Mouse (Mus musculus) left cerebral cortex, adult 8-10 months (tissue): ENCODE results near the gene Fam172a. TPM values are rescaled to one million over a fixed set of nuclear protein-coding genes. Genes with fewer than 3 reads are reported as not detected.

Experiments used
- DNase-seq, 2 experiments: peaks; one replicate each; pipeline ENCODE4 v3.0.0; 2022; ENCODE audit warnings: low spot score in 2 of 2
- total RNA-seq, 4 experiments: library from RNA; stranded (reverse); gene quantifications; 2 replicates each; pipeline ENCODE4 v1.2.4; 2022

Fam172a gene
- total RNA-seq, 4 experiments from 2014 or later, result 38.9 to 42.8 (median 40.4) TPM

DNA sequence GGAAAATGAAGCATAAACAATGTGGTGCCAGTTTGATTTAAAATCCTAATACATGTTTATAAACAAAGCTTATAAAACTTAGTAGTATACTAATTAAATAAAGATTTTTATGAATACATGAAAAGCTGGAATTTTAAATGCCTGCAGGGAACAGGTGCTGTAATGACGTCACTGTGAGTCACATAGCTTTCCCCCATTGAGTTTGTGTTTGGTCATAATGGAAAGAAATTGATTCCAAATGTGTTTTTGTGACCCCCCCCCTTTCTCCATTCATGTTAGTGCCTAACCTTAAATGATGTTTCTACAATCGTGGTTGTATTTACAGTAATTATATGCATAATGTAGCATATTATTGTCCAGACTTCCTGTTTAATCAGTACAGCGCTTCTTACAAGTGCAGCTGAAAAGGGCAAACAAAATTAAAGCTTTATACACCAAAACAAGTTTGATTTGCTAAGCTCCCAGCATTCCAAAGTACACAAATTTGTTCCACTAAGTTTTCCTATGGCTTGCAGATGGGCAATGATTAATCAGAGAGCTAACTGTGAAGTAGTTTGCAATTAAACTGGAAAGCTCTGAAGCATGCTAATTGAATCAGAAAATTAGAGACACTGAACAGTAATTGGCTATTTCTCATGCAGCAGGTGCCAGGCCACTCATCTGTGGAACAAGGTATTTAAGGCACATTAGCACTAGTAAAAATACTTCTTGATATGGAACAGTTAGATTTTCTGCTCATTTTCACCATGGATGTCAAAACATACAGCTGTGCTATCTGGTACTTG is 398.1 kb downstream of the Fam172a start:
- DNase-seq, result peak in 1 of 2 experiments; percentile 24

DNA sequence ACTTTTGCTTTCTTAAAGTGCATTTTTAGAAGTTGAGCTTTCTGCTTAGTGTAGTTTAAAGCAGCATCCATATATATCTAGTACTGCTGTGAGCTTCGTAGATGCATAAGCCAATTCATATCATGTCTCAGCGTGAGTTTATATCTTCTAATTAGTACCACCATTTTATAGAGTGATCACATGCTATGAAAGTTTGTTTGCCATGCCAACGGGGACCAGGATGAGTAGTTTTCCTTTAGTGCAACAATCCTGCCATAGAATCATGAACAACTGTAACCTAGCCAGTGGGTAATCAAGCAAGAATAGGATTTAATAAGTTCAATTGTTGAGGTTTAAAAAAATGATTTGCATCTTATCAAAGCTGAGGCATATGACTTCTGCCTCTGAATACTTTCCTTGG is 398.8 kb downstream of the Fam172a start:
- no peak for DNase-seq

DNA sequence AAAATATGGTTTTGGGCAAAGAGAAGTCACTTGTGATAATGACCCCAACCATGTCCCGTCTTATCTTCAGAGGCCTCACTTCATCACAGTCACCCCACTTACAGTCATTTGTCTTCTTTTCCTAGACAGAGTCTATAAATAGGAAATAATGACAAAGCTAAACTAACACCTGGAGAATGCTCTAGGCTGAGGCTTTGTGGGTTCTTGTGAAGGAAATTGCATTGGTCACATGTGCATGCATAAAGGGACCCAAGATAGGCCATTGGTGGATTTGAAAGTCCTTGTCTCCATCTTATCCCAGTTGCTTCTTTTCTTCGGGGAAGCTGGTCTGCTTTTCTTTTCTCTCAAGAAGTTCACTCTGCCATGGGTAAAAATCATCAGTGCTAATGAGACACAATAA is 400.5 kb downstream of the Fam172a start:
- no peak for DNase-seq

DNA sequence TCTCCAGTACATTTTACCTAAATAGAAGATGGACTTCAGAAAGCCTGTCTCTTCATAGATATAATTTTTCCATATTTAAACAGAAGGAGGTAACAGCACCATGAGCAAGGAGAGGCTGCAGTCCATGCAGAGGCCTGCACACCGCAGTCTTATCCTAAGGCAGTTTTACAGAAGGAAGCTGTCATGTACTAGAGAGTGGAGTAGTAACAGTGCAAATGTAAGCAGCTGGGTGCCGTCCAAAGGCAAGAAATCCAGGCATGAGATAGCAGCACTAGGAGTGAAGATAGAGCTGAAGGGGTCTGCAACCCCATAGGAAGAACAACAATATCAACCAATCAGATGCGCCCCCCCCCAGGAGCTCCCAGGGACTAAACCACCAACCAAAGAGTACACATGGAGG is 403.0 kb downstream of the Fam172a start:
- DNase-seq, result no peak

DNA sequence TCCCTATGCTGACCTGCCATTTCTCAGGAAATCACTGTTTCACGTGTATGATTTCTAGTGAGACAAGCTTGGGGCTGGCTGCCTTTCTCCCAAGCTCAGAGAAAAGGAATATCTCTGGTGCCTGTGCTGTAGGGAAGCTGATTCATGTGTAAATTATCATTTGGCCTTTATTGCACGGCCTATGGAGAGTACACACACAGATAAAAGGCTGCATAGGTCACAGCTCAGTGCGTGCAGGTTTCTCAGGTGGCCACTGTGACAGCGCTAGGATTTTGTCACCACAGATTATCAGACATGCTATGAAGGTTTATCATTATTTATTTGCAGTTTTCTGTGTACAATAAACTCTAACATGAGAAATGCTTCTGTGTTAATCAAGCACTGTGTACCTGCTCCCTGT is 408.8 kb downstream of the Fam172a start:
- DNase-seq, result no peak

DNA sequence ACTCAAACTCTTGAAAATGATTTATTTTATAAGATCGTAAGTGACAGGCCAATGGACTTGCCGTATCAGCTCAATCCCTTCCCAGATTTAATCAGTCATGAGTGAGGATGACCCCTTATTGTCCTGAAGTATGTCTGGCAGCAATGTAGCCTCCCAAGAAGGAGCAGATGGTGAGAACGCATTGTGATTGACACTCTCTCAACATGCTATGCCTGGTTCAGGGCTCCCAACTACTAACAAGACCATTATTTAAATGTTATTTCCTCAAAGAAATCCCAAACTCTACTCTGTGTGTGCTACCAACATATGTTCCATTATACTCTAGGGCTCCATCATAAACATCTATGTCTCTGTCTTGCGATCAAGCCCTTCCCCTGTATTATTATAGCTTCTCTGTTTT is 412.1 kb downstream of the Fam172a start:
- DNase-seq, result no peak

DNA sequence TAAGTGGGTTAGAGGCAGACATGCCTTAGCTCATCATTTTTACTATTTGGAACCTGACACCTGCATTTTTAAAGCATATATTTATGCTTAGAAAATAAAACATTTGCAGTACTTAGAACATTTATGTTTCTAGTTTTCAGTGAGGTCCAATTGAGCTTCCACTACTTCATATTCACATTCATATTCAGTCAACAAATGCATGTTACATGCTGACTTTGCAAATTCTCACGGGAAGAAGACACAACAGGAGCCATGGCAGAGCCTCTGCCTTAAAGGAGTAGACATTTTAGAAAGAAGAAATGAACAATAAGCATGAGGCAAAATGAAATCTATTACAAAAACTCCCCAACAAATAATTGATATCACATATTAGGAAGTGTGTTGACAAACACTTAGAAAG is 416.9 kb downstream of the Fam172a start:
- DNase-seq, result no peak

DNA sequence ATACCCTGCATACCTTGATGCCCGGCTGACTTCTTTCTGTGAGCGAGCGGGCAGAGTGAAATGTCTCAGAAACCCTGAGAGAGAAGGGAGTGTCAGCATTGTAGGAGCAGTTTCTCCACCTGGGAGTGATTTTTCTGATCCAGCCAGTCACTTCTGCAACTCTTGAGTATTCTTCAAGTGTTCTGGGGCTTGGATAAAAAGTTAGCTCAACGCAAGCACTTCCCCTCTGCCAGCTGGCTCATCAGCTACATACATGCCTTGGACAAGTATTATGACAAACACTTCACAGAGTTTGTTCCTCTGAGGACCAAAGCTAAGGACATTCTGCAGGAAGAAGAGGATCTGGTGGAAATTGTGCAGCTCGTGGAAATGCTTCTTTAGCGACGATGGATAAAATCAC is 420.2 kb downstream of the Fam172a start:
- no peak for DNase-seq

DNA sequence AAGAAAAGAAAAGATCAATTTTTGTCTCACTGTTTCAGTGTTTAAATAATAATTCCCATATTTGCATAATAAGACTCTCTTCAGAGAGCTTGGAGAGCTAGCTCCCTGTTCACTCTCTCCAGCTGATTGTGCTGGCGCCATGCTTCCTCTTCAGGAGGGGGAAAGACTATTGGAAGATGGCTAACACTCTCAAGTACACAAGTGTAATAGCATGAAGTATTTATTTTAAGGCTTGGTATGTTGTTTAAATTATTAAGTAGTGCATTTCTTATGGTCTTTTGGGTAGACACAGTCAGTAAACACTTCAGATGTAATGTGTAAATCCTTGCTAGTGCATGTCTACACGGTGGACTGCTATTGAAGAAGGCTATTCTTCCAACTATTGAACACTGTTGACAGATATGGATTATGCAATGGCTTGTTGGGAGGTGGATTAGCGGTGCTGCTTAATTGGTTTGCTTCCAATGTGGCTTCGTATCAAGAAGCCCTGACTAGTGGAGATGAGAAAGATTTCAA is 422.1 kb downstream of the Fam172a start:
- no peak for DNase-seq

DNA sequence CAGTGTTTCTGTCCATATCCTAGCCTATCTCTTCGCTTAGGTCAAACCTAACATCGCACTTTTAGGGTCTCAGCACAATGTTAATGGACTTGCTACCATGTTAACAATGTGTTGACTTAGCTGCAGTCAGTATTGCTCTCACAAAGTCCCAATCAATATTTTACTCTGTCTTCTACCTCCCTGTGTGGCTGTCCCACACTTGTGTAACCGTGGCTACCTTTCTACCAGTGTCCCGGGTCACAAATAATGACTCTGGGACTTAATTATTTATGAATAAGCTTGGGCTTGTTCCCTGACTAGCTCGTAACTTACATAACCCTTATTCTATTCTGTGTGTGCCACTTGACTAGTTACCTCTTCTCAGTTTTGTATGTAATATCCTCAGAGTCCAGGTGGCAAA is 455.6 kb downstream of the Fam172a start:
- no peak for DNase-seq

DNA sequence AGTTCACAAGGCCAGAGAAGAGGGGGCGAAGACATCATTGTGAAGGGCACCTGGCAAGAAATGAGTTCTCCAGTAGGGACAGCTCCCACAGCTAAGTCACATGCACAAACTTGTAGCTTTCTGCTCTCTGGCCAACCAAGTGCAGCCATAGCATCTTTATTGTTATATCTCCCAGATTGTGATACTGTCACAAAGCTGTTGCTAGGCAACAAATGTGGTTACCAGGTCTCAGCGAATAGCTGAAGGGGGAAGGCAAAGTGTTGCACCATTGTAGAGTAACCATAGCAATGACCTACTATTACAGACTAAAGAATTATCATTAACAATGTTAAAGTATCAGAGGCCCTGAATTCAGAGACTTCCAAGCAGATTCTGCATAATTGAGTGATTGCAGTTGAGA is 460.3 kb downstream of the Fam172a start:
- no peak for DNase-seq

DNA sequence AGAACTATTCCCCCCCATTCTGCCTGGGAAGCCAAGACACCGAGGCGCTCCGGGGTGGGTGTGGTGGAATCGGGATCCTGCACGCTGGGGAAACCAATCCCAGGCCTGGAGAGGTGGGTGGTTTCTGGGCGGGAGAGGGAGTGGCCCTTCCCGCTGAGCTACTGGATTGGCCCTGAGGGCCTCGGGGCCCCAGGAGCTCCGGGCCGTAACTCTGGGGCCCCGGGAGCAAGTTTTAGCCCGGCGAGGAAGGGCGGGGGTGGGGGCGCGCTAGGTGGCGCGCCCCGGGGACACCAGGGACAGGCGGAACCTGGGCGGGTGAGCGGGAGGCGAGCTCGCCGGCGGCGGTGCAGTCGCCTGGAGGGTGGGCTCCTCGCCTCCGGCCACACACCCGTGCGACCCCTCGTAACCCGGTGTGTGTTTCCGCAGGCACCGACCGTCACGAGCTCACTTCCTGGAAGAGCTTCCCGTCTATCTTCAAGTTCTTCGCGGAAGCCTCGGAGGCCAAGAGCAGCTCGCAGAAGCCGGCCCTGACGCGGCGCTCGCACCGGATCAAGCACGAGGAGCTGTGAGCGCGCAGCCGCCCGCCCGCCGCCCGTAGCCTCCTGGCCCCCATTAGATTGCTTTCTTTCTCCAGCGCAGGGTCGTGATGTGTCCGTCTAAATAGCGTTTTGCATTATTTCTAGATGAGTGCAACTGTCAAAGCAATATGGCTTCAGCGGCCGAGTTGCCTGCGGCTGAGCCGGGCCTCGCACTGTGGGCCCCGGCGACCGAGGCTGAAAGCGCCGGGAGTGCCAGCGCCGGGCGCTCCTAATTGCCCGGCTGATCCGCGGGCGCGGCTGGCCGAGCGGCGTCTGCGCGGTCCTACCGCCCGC is 461.5 kb downstream of the Fam172a start:
- DNase-seq, result peak; percentile 43 to 85

DNA sequence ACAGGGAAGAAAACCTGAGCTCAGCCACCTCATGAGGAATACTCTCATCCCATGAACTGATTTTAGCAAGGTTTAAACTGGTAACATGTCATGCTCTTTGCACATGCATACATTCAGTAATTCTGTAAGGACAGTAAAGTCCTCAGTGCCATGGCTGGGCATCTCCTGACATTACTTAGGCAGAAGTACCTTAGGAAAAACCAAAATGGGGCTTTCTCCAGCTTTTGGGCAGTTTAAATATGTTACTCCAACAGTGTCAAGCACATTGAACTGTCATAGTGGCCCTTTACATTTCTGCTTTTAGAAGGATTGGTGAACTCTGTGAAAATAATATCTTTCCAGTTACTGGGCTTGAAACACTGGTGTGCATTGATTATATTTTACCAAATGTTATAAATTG is 463.1 kb downstream of the Fam172a start:
- DNase-seq, result no peak

DNA sequence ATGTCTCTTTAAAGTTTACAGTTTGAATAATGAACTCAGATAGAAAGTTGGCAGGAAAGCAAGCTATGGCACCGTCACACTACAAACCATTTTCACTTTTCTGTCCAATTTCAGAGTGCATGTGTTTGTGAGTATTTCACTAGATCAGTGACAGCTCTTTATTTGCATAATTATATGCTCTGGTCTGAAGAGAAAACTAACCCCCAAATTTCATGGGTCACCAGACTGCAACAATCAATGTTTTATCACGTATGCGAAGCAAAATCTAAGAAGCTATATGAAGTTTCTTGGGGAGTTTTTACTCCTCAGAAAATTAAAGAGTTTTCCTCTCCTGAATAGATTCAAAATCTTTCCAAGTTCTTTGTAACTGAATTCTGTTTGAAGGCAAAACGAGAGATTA is 466.3 kb downstream of the Fam172a start:
- DNase-seq, result no peak

DNA sequence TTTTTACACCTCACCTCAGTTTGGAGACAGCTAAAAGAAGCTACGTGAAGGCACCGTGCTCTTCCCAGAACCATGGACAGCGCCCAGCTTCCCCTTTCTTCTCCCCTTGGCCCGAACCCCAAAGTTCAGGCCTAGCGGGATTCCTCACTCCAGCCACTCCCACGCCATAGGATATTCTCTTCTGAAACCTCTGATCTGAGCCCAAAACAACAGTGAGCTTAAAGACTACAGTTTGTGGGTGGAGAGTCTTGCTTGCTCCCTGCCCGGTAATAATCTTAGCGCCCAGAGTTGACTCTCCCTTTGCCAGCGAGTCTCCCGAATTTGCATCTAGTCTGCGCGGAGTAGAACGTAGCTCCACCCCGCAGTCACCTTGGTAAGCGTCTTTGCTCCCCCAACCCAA is 469.5 kb downstream of the Fam172a start:
- DNase-seq, result no peak

DNA sequence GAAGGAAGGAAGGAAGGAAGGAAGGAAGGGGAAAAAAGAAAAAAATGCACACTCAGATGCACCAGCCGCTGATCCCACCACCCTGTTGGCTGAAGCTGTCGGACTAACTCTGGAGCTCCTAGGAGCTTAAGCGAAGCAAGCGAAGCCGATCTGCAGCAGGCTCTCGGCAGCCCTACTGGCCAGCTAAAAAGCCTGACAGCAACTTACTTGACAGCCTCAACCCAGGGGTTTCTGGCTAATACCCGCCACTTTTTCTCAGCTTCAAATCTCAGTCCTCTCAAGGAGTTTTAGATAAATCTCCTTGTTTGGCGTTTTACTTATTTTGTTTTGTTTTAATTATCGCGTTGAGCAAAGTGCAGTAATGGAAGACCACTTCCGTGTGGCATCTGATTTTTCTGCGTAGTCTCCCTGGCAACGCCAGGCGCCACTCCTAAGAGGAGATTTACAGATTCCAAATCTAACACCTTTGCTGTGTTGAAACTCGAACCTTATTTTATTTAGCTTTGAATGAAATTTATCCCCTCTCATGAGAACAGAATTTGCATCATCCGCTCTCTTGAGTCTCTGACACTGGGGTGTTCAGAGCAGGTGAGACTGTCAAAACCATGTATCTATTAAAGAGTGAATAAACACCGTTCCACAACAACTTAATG is 470.3 kb downstream of the Fam172a start:
- no peak for DNase-seq

DNA sequence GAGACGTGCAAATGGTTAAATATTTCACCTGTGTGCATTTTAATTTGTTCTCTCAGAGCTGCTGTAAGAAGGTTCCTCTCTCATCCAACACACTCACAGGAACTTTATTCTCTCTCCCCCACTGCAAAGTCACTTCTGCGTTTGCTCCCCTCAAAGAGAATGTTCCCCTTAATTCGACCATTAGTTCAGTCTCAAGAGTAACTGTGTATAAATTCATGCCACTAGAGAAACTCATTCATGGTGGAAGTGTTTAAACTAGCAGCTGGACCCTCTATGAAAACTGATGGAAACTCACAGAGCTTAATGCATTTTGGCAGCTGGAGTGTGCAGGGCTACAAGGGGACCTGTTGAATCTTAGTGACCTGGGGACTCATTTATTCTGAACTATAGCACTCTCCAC is 471.0 kb downstream of the Fam172a start:
- DNase-seq, result no peak

DNA sequence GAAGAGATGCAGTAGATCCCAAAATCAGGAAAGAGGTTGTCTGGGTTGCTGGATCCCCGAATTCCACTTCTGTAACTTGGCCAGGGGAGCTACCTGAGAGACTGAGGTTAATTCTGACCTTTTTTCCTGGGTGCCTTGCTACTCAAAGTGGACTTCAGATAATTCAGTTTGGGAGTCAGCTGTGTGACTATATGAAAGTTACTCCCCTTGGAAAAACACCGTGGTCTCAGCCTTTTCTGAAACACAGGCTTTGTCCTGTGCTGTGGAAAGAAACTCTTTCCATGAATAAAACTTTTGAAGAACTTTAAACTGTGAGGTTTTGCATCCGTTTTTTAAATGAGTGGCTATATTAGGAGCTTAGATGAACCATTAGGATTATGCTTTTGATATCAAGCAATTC is 472.4 kb downstream of the Fam172a start:
- no peak for DNase-seq

DNA sequence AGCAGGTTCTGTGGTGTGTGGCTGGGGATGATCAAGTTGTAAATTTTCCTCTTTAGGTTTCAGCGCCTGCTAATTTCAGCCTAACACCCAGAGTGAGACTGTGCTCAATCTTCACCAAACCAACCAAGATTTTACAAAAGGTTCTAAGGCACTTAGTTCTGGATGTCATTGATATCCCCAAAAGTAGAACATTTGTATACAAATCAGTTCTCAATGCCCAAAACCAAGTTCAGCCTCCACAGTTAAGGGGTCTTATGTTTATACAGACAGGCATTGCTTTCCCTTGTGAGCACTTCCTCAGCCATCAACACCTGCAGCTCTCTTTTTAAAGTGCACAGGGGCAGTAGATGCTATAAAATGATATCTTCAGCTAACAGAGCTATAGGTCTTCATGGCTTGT is 473.1 kb downstream of the Fam172a start:
- no peak for DNase-seq

DNA sequence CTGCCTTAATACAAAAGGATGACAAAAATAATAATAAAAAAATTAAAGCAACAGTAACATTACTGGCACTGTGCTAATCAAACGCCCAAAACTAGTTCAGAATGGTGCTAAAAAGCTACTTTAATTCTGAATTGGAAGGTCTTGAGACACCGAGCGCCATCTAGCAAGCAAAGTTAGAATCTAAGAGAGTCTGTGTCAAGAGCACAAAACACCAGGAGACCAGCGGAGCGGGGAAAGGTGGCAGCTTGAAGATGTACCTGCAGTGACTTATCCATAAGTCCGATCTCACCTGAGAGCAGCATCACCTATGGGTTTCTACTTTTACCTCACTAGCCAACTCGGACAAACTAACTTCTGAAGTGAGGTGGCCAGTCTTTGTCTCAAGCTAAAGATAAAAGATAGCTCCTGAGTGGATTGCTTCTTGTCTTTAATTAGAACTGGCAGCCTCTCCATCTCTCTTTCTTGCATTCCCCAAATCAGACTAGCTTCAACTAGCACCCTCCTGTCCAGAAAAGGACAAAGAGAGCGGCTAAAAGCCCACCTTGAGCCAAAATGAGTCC is 474.1 kb downstream of the Fam172a start:
- DNase-seq, result no peak

DNA sequence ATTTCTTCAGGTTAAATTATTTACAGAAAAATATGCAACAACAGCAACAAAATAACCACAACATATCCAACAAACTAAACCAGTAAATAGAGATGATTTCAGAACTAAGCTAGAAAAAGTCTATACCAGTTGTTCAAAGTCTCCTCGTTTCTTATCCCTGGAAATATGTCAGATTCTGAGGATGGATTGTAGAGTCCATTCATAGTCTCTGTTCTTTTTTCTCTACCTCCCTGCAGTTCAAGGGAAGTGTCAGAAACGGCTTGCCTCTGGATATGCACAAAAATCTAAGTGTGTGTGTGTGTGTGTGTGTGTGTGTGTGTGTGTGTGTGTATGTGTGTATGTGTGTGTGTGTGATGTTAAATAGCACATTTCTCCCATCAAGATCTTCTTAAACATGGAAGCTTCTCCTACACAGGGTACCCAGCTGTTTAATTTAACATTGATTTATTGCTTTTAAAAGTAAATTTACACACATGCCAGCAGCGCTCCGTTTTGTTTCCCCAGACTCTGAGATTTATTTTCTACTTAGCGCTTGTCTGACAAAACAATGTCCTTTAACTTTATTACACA is 475.6 kb downstream of the Fam172a start:
- no peak for DNase-seq
